Mouse (Mus musculus) left cerebral cortex, adult 9 months (tissue): ENCODE data around the gene Noa1.

Experiments used
- DNase-seq, 2 experiments: peaks; one replicate each; pipeline ENCODE4 v3.0.0; 2022; ENCODE audit warnings: low spot score in 2 of 2

Gene Noa1

DNA sequence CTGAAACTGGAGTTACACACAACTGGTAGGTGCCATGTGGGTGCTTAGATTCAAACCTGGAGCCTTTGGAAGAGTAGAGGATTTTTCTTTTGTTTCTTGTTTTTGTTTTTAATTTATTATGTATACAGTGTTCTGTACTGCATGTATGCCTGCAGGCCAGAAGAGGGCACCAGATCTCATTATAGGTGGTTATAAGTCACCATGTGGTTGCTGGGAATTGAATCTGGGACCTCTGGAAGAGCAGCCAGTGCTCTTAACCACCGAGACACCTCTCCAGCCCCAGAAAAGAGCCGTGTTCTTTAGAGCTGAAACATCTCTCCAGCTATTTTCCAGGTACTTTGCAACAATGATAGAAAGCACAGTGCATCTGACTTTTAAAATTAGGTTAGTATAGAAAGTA is 19.3 kb downstream of the Noa1 start:
- no peak for DNase-seq

DNA sequence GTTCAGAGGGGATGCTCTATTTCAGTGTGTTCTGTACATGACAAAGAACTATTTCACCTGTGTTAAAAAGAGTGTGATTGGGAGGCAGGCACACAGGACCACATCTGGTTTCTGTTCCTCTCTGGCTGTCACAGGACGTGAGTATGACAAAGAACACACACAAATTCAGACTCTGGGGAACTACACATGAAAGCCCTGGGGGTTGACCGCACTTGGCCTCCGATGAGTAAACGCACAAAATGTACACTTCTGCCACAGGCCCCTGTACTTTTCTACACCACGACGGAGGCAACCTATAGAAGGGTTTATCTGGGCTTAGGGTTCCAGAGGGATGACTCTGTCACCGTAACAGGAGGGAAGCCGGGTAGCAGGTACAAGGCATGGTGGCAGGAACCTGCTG is 20.2 kb downstream of the Noa1 start:
- DNase-seq = no peak

DNA sequence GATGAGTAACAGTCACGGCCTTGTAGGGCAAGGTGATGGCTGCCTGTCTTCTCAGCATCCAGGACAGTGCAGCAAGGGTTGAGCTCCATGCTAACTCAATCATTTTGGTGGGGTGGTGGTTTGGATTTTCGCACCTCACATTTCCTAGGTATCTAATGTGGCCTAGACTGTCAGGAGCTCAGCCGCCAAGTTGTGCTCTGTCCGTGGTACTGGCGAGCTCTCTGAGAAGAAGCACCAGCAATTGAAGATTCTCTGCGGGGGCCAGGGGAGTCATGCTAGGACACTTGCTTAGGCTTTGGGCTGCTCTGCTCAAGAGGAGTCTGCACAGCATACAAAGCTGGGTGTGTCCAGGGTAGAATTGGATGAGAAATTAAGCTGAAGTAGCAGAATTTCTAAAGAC is 22.0 kb downstream of the Noa1 start:
- no peak for DNase-seq

DNA sequence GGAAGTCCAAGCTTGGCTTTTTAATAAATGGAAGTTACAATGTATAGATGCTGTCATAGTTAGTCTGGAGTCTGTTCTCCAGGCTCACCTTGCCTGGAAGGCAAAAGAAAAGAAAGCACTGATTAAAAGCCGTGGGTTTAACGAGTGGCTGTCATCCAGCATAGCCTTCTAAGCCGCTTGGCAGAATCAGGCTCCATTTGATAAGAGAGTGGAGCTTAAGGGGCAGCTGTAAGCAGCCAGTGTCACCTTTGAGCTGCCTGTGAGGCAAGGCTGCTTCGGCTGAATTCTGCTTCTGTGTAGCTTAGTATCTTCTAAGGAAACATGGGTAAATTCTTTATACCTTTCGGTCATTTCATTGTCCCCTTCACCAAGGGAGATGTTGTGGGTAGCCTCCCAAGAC is 23.0 kb downstream of the Noa1 start:
- no peak for DNase-seq

DNA sequence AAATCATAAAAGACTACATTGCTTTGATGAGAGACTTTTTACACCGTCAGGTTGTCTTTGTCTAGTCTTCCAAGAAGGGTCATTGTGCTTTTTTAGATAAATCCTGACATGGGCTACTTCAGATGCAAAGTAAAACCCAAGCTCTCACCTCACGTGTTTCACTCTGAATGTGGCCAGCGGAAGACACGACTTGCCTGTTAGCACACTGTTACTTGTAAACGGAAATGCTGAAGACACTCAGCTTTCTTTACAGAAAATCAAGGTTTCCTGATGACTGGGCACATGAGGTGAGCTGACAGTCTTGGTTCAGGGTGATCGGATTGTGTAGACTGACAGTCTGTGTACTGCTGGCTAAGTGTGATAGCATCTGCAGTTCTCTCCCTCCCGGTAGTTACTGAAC is 24.2 kb downstream of the Noa1 start:
- no peak for DNase-seq

DNA sequence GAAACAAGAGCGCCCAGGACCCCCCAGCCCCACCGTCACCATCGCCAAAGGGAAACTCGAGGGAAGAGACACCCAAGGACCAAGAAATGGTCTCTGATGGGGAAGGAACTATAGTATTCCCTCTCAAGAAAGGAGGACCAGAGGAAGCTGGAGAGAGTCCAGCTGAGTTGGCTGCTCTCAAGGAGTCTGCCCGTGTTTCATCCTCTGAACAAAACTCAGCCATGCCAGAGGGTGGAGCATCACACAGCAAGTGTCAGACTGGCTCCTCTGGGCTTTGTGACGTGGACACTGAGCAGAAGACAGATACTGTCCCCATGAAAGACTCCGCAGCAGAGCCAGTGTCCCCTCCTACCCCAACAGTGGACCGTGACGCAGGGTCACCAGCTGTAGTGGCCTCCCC is 27.6 kb downstream of the Noa1 start:
- no peak for DNase-seq

DNA sequence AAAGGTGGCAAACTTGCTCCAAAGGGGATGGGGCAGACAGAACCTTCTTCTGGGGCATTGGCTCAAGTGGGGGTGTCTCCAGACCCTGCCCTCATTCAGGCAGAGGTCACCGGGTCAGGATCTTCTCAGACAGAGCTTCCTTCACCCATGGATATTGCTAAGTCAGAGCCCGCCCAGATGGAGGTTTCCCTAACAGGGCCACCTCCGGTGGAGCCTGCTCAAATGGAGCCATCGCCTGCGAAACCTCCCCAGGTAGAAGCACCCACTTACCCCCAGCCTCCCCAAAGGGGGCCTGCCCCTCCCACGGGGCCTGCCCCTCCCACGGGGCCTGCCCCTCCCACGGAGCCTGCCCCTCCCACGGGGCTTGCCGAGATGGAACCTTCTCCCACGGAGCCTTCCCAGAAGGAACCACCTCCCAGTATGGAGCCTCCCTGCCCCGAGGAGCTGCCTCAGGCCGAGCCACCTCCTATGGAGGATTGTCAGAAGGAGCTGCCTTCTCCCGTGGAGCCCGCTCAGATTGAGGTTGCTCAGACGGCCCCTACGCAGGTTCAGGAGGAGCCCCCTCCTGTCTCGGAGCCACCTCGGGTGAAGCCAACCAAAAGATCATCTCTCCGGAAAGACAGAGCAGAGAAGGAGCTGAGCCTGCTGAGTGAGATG is 28.2 kb downstream of the Noa1 start:
- DNase-seq = no peak

DNA sequence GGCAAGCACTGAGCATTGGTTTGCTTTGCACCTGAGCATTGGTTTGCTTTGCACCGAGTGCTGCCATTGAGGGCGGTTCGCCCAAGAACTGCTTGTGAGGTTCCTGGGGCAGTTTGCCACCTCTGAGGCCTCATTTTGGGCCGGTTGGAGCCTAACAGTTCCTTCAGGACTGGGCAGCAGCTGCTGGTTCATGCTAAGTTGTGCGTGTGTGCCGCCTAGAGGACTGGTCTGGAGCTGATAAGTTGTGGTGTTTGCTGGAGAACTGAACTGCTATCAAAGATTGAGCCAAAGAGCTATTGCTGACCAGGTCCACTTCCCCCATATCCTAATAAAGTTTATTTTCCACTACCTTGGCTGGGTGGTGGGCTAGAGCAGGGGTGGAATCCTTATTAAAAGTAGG is 32.7 kb downstream of the Noa1 start:
- no peak for DNase-seq

DNA sequence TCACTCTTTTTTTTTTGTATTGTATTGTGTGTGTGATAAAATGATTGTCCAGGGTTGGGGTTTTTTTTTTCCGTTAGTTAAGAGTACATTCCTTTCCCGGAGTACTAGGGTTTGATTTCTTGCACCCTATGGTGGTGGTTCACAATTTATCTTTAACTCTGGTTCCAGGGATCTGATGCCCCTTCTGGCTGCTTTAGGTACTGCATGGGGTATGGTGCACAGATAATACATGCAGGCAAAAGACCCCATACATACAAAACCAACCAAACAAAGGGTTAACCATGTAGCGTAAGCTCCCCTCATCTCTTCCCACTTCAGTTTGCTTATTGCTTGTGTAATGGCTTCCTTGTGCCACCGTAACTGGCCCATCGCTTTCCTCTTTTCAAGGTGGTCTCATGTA is 33.9 kb downstream of the Noa1 start:
- DNase-seq = no peak

DNA sequence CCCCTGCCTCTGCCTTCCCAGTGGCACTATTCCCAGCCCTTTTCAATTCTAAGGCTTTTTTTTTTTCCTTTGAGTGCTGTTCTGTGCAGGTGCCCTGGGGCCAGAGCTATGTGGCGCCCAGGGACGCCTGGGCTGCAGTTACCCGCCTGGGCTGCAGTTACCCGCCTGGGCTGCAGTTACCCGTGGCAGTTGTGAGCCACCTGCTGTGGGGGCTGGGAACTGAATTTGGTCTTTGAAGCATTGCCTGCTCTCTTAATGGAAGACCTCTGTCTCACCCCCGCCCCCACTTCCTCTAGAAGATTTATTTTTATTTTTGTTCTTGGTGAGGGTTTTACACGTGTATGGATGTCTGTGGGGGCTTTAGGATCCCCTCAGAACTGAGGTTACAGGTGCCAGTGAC is 36.7 kb downstream of the Noa1 start:
- DNase-seq = no peak

DNA sequence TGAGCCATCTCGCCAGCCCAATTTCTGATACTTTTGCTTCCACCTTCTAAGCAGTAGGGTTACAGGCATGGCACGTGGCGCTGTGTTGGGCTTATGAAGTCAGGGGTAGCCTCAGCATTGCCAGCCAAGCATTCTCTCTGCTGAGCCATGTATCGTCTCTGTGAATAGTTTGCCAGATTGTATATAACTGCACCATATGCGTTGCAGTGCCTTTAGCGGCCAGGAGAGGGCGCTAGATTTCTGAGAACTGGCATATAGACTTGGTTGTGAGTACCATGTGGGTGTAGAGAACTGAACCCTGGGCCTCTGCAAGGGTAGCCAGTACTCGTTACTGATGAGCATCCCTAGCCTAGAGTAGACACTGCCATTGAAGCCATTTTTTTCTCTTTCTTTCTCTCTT is 40.5 kb downstream of the Noa1 start:
- DNase-seq = no peak

DNA sequence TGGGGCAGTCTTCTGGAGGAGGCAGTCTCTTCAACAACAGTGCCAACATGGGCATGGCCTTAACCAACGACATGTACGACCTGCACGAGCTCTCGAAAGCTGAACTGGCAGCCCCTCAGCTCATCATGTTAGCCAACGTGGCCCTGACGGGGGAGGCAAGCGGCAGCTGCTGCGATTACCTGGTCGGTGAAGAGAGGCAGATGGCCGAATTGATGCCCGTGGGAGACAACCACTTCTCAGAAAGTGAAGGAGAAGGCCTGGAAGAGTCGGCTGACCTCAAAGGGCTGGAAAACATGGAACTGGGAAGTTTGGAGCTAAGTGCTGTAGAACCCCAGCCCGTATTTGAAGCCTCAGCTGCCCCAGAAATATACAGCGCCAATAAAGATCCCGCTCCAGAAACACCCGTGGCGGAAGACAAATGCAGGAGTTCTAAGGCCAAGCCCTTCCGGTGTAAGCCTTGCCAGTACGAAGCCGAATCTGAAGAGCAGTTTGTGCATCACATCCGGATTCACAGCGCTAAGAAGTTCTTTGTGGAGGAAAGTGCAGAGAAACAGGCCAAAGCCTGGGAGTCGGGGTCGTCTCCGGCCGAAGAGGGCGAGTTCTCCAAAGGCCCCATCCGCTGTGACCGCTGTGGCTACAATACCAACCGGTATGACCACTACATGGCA is 41.8 kb downstream of the Noa1 start:
- DNase-seq = no peak

DNA sequence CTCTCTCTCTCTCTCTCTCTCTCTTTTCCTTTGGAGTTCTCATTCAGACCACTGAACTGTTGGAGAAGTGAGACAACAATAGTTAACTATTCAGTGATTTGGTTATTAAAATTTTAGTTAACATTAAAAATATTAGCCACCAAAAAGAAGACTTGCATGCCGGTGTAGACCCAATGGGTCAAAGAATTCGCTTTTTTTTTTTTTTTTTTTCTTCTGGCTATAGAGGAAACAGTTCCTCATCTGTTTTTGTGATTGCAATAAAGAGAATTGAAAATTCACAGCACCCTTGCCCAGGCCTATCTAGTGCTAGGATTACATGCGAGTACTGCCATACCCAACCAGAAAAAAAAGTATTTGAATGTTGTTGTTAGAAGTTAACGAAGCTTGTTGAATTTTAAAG is 42.4 kb downstream of the Noa1 start:
- DNase-seq = no peak

DNA sequence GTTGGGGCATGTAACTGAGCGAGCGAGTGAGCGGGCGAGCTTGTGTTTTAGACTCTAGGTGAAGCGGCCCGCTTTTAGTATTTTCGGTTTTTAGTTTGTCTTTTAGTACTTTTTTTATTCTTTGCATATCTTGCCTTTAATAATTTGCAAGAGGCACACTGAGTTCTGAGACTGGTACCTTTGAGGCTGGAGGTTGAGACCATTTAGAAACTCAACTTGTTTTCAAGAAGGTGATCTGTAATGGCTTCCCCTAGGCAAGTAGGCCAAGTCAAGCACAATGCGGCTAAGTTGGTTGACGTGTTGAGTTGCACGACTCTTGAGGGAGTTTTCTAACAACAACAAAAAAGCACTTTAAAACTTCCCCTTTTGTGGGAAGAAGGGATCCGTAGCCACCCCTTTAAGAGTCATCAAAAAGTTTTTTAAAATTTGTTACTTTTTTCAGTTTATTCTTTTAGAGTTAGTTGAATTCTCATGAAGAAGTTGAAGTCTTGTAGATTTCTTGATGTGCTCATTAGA is 42.9 kb downstream of the Noa1 start:
- DNase-seq = no peak

DNA sequence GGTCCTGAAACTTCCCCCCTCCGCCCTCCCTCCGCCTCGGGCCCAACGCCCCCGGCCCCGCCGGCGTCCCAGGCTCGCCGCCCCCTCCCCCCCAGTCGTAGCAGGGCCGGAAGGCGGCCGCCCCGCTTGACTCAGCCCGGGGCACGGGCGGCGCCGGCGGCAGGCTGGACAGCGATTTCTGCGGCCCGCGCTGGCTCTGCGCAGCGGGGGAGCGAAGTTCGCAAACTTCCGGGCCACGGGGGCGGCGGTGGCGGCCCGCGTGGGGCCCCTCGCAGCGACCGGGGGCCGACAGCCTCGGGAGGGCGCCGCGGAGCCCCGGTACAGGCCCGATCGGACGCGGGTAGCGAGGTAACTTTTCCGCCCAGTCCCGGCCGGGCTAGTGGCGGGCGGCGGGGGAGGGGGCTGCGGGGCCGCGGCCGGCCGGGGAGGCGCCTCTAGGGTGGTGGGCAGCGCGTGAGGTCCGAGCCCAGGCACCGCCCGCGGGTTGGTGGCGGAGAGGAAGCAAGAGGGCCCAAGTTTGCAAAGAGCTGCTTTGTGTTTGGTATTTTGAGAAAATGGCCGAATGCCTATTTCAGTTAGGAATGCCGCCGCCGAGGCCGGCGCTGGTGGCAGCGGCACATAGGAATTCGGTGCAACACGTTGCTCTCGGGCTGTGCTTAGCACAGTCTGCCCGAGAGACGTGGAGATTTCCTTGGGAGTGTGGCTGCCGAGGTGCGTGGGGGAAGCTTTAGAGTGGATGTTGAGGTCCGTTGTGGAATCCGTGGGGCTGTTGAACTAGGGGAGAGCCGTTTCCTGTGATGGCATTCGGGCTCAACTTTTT is 43.6 kb downstream of the Noa1 start:
- no peak for DNase-seq

DNA sequence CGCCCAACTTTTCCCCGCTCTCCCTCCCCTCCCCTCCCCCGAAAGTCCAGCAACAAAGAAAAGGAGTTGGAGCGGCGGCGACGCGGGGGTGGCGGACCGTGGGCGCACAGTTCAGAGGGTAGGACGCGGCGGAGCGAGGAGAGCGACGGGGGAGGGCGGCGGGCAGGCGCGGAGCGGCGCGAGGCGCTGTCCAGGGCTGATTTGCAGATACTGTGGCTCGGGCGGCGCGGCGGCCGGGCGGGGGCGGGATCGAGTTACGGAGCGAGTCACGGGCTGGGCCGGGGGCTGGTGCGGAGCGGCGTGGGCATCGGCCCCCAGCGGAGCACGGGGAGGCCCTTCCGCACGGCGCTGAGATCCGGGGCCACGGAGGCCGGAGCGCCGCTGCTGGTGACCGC is 44.2 kb downstream of the Noa1 start:
- peak in 1 of 2 experiments; percentile 26 for DNase-seq

DNA sequence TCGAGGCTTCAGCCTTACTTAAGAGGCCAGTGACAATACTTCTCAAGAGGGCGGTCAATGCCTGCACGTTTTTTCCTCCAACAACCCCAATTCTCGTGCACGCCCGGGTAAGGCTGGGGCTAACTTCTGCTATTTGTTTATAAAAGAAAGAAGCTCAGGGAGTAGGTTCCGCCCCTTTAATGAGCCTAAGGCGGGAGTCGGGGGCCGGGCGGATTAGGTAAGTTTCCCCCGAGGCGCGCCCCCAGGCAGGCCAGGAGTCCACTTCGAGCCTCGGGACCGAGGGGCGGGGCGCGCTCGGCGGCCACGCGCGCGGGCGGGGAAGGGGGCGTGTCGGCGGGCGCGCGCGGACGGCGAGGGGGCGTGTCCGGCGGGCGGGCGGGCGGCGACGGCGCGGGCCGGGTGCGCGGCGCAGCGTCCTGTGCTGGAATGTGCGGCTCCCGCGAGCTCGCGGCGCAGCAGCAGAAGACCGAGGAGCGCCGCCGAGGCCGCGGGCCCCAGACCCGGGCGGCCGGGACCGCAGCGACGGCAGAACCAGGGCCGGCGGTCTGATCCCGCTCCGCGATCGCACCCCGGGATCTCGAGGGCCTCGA is 44.7 kb downstream of the Noa1 start, which contains the start of gene Rest:
Rest (plus strand) TSS at position 411 of the 590 bp plus-strand sequence.
- DNase-seq = peak in 1 of 2 experiments; percentile 20

DNA sequence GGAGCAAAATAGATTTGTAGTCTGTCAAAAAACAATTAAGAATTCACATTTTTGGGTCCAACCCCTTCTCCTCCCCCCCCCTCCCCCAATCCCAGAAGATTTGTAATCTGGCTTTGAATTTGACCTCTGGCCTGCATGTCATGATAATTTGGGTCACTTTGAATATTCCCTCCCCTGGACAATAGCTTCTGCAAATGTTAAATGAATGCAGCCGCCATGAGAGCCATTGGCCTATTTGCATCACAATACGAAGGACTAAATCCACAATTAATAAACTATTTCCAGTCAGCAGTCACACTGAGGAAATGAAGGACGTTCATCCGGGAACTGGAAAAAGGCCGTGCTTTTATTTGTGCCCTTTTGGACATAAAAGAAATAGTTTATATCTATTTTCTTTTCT is 47.8 kb downstream of the Noa1 start:
- no peak for DNase-seq

DNA sequence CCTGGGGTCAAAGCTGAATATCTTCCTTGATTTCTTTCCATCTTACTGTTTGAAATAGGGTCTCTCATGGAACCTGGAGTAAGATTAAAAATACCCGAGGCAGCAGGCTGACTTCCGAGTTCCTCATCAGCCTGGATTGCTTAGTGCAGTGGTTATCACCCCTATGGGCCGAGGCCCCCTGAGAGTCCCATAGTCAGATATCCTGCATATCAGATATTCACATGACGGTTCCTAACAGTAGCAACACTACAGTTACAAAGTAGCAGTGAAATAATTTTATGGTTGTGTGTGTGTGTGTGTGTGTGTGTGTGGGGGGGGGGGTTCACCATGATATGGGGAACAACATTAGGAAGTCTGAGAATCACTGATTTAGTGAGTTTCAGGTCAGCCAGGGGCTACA is 48.7 kb downstream of the Noa1 start:
- no peak for DNase-seq

DNA sequence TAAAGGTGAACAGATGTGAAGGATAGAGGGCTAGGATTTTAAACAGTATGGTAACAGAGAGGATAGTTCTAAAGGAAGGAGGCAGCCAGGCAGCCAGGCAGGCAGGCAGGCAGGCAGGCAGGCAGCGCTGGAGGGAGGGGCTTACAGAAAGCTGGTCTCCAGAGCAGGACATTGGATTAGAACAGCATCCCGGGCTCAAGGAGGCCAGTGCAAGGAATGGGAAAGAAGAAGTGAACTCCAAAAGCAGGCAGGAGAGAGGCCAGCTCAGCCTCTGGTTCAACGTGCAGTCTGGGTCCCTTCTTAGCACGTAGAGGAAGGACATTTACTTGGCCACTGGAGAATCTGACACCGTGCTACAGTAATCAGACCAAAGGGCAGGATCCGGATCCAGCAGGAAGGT is 49.7 kb downstream of the Noa1 start:
- no peak for DNase-seq

DNA sequence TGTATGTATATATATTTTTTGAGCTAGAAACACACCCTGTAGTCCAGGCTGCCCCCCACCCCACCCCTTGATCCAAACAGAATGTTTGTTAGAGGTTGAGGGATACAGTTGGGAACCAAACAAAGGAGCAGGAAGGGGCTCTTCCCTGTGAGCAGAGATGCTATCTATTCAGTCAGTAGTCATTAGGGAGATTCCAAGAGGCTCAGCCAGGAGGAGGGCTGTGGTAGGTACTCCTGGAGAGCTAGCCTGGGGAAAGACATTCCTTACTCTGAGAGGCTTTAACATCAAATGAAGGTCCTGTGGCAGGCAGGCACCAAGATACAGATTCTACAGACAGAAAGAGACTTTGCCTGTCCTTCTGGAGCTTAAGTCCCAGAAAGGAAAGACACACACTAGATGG is 50.6 kb downstream of the Noa1 start:
- DNase-seq = no peak

DNA sequence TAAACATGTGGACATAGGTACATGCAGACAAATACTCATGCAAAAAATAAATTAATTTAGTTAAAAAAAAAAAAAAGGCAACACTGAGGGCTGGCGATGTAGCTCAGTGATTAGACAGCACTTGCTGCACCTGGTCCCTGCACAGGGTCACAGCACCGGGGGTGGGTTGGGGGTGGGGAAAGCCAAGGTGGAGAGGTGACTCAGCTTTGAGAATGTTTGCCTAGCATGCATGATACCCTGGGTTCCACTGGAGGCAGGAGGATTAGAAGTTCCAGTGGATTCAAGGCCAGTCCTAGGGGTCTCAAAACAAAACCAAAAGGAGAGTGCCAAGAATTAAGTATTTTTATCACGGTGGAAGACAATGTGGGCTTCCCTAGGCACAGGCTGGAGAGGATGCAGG is 52.3 kb downstream of the Noa1 start:
- no peak for DNase-seq
